Mouse (Mus musculus) kidney, adult 8-10 months (tissue): ENCODE measurements around the gene Gm11985.
A peak's percentile ranks its signal among the peaks of the same experiment; 100 is the strongest.

Experiments used
- DNase-seq, 2 experiments: peaks; one replicate each; pipeline ENCODE4 v3.0.0; 2022

Gene Gm11985

GRCm38 (mm10) chr11:7152371-7152770 is 36.0 kb downstream of the Gm11985 start:
- no peak for DNase-seq

GRCm38 (mm10) chr11:7150511-7150910 is 37.9 kb downstream of the Gm11985 start:
- DNase-seq = no peak

- DNase-seq = no peak
Measured at GRCm38 (mm10) chr11:7149471-7149870, 38.9 kb downstream of the Gm11985 start.

- no peak for DNase-seq
Measured at GRCm38 (mm10) chr11:7147945-7148344, 40.4 kb downstream of the Gm11985 start.

DNA sequence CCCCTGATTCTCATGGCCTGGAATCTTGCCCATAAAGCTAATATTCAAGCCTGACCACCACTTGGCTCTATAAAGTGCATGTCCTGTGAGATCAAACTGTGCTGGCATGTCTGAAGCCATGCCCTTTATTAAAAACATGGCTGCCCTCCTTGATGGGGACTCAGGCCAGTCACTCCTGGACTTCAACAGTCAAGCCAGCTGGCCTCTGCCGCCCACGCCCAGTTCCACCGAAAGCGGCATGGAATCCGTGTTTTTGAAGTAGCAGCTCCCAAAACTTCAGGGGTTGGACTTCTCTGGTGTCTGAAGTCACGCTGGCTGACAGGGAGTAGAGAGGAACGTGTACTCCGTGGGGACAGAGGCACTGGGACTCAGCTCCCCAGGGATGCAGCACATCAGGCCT is 40.8 kb downstream of the Gm11985 start:
- DNase-seq = no peak

- no peak for DNase-seq
Measured at GRCm38 (mm10) chr11:7145221-7145620, 43.1 kb downstream of the Gm11985 start.

- peak; percentile 44 to 69 for DNase-seq
Measured at GRCm38 (mm10) chr11:7144369-7144768, 44.0 kb downstream of the Gm11985 start.

DNA sequence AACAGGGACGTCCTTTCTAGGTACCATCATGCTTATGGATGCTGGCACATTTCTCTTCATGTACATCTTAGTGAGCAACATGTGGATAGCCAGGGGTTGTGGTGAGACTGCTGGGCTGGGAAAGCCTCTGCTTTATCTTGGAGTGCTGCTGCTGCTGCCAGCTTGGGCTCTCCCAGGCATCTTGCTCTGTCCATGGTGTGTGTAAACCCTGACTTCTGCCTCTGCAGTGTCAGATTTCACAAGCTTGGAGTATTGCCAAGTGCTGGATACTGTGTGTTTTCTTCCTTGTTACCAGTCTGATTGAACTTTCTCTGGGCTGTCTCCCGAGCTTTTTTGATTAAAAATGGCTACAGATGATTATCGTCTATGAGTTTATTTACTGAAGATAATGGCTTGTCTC is 45.6 kb downstream of the Gm11985 start:
- DNase-seq = peak in 1 of 2 experiments; percentile 35

- peak in 1 of 2 experiments; percentile 65 for DNase-seq
Measured at GRCm38 (mm10) chr11:7140449-7140848, 47.9 kb downstream of the Gm11985 start.

GRCm38 (mm10) chr11:7138370-7138769 is 50.0 kb downstream of the Gm11985 start:
- no peak for DNase-seq

GRCm38 (mm10) chr11:7136246-7136855 is 52.0 kb downstream of the Gm11985 start:
- no peak for DNase-seq

GRCm38 (mm10) chr11:7135763-7136162 is 52.6 kb downstream of the Gm11985 start:
- peak; percentile 41 to 62 for DNase-seq

DNA sequence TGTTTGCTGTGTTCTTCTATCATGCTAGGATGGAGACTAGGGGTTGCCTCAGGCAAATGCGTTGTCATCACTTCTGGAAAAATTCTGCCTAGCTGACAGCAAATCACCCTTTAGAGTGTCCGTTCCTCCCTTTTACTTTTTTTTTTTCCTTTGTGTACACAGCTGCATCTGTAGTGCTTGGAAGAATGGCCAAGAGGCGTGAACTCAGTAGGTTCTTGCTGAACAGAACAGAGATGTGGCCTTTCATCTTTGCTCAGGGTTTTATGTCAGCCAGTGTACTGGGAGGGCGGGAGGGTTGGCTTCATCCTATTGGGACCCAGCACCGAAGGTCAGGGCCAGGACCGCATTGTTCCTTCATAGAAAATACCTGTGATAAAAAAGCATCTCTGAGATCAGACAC is 53.1 kb downstream of the Gm11985 start:
- DNase-seq = no peak

DNA sequence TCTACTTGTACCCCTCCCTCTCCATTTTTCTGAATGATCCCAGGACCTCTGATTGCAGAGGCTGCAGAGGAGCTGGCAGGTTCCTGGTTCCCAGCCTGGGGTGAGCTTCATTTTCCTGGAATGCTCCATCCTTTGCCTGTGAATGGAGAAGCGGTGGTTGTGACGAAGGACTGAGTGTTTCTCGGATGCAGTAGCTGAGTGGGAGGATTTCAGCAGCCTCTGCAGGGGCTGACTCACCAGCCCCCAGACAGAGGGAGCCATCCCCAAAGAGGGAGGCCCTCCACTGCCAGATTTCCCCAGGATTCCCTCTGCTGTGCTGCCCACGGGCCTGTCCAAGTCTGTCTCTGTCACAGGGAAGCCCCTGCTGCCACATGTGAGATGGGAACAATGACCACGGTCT is 54.0 kb downstream of the Gm11985 start:
- no peak for DNase-seq

DNA sequence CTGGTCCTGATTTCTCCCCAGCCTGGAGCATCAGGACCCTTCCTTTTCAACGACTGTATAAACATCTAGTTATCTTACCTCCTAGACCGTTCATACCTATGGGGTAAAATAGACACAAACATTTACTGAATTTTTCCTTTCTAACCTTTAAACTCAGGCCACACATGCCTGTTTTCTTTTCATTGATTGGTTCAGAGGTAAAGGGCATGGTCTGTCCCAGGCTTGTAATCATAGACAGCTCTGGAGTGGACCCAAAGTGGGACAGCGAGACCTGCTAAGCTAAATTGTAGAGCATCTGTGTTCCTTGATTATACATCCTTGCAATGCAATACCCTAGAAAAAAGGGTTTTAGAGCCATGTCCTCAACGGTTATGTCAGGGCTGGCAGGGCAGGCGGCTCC is 54.6 kb downstream of the Gm11985 start:
- DNase-seq = no peak
